Mouse (Mus musculus) cerebral cortex, adult 2 months (tissue): ENCODE data around the gene Tsku.

Experiments used
- WGBS: fragments of 180-500 bp; shearing (Covaris S2); methylation state at CpG from one replicate; pipeline ENCODE4 v1.1.7; 2018; 5-methylcytosine and 5-hydroxymethylcytosine counted together

The Tsku gene

DNA sequence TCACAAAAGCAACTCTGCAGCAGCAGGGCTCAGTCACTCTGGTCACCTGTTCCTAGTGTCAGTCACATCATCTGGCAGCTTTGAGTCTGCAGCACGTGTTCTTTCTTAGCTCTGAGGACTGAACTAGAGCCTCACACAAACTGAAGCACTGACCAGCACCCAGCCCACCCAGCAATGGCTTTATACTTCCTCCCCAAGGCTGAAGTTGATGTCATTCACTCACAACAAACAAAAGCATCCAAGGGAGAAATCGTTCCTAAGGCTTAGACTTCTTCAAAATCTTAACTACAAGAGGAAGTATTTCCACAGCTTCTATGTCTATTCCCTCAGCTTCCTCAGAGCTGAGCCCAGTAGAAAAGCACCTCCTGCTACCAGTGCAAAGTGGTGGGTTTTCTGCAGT, 32.8 kb downstream of the Tsku start:
- WGBS: 66% methylated on average over 2 of the region's 2 CpGs

- 79% methylated on average over 7 of the region's 7 CpGs for WGBS
Observed at GRCm38 (mm10) chr7:98326051-98326450, 35.1 kb downstream of the Tsku start.

GRCm38 (mm10) chr7:98324228-98324627, 36.9 kb downstream of the Tsku start:
- 77% methylated on average over 1 of the region's 1 CpGs for WGBS

- 56% methylated on average over 5 of the region's 5 CpGs for WGBS
Observed at GRCm38 (mm10) chr7:98323288-98324019, 37.7 kb downstream of the Tsku start.

DNA sequence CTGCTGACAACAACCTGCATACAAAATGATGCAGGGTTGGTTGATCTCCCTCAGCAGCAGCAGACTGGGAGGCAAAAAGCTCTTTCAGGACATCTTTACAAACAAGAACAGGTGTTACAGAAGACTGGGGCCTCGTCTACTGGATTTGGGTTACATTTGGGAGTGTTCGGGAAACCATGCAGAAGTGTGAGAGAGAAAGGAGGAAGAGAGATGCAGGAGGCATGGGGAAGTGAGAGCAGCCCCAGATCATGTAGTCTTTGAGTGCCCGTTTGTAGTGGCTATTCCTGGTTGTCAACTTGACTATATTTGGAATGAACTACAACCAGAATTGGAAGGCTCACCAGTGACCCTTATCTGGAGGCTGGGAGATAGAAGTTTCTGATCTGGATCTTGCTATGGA, 38.7 kb downstream of the Tsku start:
- 77% methylated on average over 3 of the region's 3 CpGs for WGBS

GRCm38 (mm10) chr7:98321083-98321482, 40.0 kb downstream of the Tsku start, which contains the start of gene Acer3:
Gene Acer3, minus strand, starts transcription at chr7:98321208.
- 93% methylated on average over 2 of the region's 2 CpGs for WGBS

- WGBS: 89% methylated on average over 7 of the region's 7 CpGs
Observed at GRCm38 (mm10) chr7:98320006-98320556, 41.0 kb downstream of the Tsku start.

DNA sequence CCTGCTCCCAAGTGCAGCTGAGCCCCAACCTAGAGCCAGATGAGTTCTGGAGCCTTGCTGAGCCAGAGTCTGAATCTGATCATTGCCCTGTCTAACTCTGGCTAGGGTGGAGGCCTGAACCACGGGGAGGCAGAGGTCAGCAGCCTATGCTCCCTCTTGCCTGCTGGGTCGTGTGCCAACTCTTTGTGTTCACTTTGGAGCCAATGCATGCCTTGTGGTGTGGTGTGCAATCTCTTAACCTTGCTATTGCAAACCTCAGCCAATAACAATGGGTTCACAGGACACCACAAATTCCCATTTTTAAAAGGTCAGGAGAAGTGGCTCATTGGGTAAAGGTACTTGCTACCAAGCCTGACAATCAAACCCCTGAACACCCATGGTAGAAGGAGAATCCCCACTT, 44.6 kb downstream of the Tsku start:
- WGBS: 69% methylated on average over 2 of the region's 2 CpGs

GRCm38 (mm10) chr7:98315087-98315486, 46.0 kb downstream of the Tsku start:
- 68% methylated on average over 2 of the region's 2 CpGs for WGBS

- WGBS: 75% methylated on average over 4 of the region's 4 CpGs
Observed at GRCm38 (mm10) chr7:98312185-98312920, 48.8 kb downstream of the Tsku start.

DNA sequence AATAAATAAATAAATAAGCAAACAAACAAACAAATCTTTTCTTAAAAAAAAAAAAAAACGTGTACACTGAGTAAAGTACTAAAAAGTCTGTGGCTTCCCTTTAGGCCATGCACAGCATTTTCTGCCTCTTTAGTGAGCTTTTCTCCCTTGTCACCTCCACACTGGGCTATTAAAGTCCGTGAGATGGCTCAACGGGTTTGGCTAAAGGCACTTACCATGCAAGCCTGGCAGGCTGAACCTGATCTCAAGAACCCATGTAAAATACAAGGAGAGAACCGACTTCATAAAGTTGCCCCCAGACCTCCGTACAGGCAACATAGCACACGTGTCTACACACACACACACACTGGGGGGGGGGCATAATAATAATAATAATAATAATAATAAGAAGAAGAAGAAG, 50.9 kb downstream of the Tsku start:
- WGBS: 72% methylated on average over 6 of the region's 6 CpGs

GRCm38 (mm10) chr7:98309219-98310030, 51.7 kb downstream of the Tsku start:
- WGBS: under 1% methylated on average over 53 of the region's 53 CpGs

DNA sequence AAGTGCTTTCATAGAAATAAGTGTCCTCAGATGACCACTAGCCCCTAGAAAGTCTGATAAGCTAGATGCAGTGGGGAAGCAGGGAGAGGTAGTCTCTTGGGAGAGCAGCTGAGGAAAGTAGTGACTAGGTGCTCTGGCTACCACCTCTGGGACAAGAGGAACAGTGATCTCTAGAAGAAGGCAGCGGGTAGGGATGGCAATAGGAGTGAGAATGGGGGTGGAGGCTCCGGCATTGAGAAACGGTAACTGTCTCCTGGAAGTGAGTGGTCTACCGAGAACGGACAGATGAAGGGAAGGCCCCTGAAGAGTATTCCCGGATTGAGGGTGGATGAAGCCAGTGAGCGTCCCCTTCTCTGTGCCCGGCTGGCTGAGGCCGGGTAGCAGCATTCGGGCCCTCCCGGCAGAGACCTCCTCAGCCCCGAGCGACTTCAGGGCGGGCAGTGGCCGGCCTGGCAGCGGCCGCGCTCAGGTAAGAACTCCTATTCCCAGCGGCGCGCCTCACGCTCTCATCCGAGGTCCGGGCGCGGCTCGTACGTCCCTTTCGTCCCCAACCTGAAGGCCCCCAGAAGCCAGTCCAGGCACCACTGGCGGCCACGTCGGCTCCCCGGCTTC, 52.4 kb downstream of the Tsku start:
- 1% methylated on average over 33 of the region's 33 CpGs for WGBS

DNA sequence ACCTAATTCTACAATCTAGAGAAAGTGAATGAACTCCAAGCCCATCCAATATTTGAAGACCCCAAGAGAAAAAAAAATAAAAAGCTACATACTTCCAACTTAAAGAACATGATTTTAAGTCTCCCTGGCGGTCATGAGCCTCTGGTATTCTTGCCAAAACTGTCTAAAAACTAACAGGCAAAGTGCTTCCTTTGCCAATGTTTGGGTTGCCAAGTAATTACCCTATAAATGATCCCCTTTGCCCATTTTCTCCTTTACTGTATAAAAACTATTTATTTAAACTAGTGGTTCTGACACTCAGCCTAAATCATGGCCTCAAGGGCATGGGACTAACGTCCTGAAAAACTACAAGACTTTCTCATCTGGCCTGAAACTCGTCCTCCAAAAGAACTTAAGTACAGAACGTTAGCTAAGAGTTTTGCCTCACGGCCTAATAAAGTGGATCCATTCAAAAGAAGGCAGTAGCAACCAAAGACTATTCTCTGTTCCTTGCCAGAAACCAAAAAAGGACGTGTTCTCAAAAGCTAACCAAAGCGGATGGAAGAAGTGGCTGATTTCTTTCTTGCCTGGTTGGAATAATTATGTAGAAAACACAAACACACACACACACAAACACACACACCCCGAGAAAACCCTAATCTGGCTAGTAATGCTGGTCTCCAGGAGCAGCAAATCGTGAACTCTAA, 53.1 kb downstream of the Tsku start:
- WGBS: 36% methylated on average over 9 of the region's 9 CpGs

DNA sequence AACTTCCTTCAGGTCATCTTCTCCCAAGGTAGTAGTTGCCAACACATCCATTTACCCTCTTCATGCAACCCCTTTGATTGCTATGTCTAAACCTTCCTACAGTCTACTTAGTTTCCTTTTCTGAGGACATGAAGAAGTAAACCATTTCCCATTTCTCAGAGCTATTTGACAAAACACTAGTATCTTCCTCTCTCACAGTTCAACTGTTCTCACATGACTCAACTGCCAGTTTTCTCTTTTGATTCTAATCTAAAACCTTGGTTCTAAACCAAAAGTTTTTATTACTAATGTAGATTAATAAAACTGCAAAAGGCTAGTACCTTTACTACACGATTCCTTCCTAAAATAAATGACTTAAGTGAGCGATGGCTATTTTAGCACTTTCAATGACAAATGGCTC, 53.7 kb downstream of the Tsku start:
- WGBS: 75% methylated on average over 2 of the region's 2 CpGs
